Mouse (Mus musculus): ENCODE results near the gene Dnmt1. TPM values are rescaled to one million over a fixed set of nuclear protein-coding genes. Genes with fewer than 3 reads are reported as not detected.

Gene Dnmt1
- polyA plus RNA-seq, 1 experiment from 2014 or later, result 63.1 TPM

GRCm38 (mm10) chr9:20979769-20980168 lies 20.1 kb upstream of the Dnmt1 start:
- WGBS, result 86% methylated on average over 7 of the region's 7 CpGs
- H3K4me1 ChIP-seq (ENCODE audit: control insufficient read depth, insufficient read depth, low read length), result peaks cover 17% of the 10 kb centered on the region
- no peak for ATAC-seq (replicated peaks; ENCODE audit: extremely low read depth, insufficient read depth, low FRiP score)

GRCm38 (mm10) chr9:20979181-20979580 lies 19.5 kb upstream of the Dnmt1 start:
- H3K4me2 ChIP-seq (ENCODE audit: low read depth, low read length), result no peak overlapping the region
- H3K9me3 ChIP-seq (replicated peaks; ENCODE audit: control insufficient read depth, low read length), result no peaks in the 10 kb centered on the region
- H3K36me3 ChIP-seq (ENCODE audit: control insufficient read depth, insufficient read depth), result no peaks in the 10 kb centered on the region
- H3K27ac ChIP-seq (ENCODE audit: low read length), result peak overlapping the region; percentile 64
- peaks cover 22% of the 10 kb centered on the region for H3K4me1 ChIP-seq (ENCODE audit: control insufficient read depth, insufficient read depth, low read length)
- no peak for ATAC-seq (replicated peaks; ENCODE audit: extremely low read depth, insufficient read depth, low FRiP score)
- H3K27me3 ChIP-seq (ENCODE audit: control insufficient read depth, insufficient read depth, low read length), result no peaks in the 10 kb centered on the region
- H3K4me3 ChIP-seq (ENCODE audit: low read length), result no peak overlapping the region
- no peak overlapping the region for H3K9ac ChIP-seq (ENCODE audit: low read length)
- WGBS, result 53% methylated on average over 5 of the region's 5 CpGs

More at GRCm38 (mm10) chr9:20979769-20980168, 20.1 kb upstream of the Dnmt1 start:
- Histone ChIP-seq H3K4me3 (ENCODE audit: low read length) (no peak overlapping the region), H3K27me3 (ENCODE audit: control insufficient read depth, insufficient read depth, low read length) (no peaks in the 10 kb centered on the region), H3K9me3 (replicated peaks; ENCODE audit: control insufficient read depth, low read length) (no peaks in the 10 kb centered on the region), H3K4me2 (ENCODE audit: low read depth, low read length) (no peak overlapping the region), H3K36me3 (ENCODE audit: control insufficient read depth, insufficient read depth) (no peaks in the 10 kb centered on the region), H3K27ac (ENCODE audit: low read length) (no peak overlapping the region), H3K9ac (ENCODE audit: low read length) (no peak overlapping the region)

GRCm38 (mm10) chr9:20978409-20979095 lies 18.9 kb upstream of the Dnmt1 start:
- Histone ChIP-seq H3K4me3 (ENCODE audit: low read length) (no peak overlapping the region), H3K27me3 (ENCODE audit: control insufficient read depth, insufficient read depth, low read length) (no peaks in the 10 kb centered on the region), H3K36me3 (ENCODE audit: control insufficient read depth, insufficient read depth) (no peaks in the 10 kb centered on the region), H3K4me1 (ENCODE audit: control insufficient read depth, insufficient read depth, low read length) (peaks cover 27% of the 10 kb centered on the region), H3K9ac (ENCODE audit: low read length) (no peak overlapping the region), H3K9me3 (replicated peaks; ENCODE audit: control insufficient read depth, low read length) (no peaks in the 10 kb centered on the region), H3K27ac (ENCODE audit: low read length) (peak overlapping the region; percentile 64), H3K4me2 (ENCODE audit: low read depth, low read length) (no peak overlapping the region)
- no peak for ATAC-seq (replicated peaks; ENCODE audit: extremely low read depth, insufficient read depth, low FRiP score)
- WGBS, result 59% methylated on average over 10 of the region's 10 CpGs

DNA sequence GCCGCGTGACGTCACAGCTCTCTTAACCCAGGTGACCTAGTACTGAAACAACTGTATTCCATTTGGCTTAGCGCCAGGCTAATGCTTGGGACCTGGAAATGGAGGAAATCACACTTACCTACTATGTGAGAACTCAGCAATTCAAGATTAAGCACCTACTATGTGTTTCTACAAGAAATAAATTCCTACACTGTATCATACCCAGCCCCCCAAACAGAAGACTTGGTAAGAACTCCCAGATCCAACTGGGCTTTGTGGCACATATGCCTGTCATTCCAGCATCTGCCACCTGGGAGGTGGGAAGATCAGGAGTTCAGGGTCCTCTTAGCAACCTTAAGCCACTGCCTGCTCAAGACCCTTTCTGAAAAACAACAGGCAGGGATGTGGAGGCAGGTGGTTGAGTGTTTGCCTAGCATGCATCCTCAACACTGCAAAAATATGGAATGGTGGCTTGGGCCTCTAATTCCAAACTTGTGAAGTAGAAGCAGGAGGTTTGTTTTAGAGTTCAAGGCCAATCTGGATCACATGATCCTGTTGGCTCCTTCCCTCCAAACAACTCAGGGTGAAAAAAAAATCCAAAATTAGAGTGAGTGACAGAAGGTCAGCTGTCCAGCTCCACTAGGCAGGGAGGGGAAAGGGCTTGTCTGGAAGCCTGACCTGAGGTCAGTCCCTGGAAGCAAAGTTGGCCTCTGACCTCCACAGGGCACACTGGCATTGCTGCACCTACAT lies 17.4 kb upstream of the Dnmt1 start:
- peaks cover 40% of the 10 kb centered on the region for H3K4me1 ChIP-seq (ENCODE audit: control insufficient read depth, insufficient read depth, low read length)
- ATAC-seq (replicated peaks; ENCODE audit: extremely low read depth, insufficient read depth, low FRiP score), result no peak

GRCm38 (mm10) chr9:20976216-20976960 lies 16.7 kb upstream of the Dnmt1 start, which contains the start of gene S1pr2:
S1pr2 (minus strand) TSS chr9:20976781.
- ATAC-seq (replicated peaks; ENCODE audit: extremely low read depth, insufficient read depth, low FRiP score), result peak; percentile 61
- Histone ChIP-seq H3K9ac (ENCODE audit: low read length) (peak within 1 kb of the TSS; percentile 93), H3K27me3 (ENCODE audit: control insufficient read depth, insufficient read depth, low read length) (no peaks in the 10 kb centered on the region), H3K9me3 (replicated peaks; ENCODE audit: control insufficient read depth, low read length) (no peaks in the 10 kb centered on the region), H3K4me2 (ENCODE audit: low read depth, low read length) (peak within 1 kb of the TSS; percentile 88), H3K4me3 (ENCODE audit: low read length) (peak within 1 kb of the TSS; percentile 94), H3K36me3 (ENCODE audit: control insufficient read depth, insufficient read depth) (no peaks in the 10 kb centered on the region), H3K4me1 (ENCODE audit: control insufficient read depth, insufficient read depth, low read length) (peaks cover 42% of the 10 kb centered on the region), H3K27ac (ENCODE audit: low read length) (peak within 1 kb of the TSS; percentile 95)
- WGBS, result under 1% methylated on average over 45 of the region's 47 CpGs

More for the DNA sequence above, 17.4 kb upstream of the Dnmt1 start:
- peak overlapping the region; percentile 94 for H3K4me3 ChIP-seq (ENCODE audit: low read length)
- no peaks in the 10 kb centered on the region for H3K9me3 ChIP-seq (replicated peaks; ENCODE audit: control insufficient read depth, low read length)
- no peaks in the 10 kb centered on the region for H3K36me3 ChIP-seq (ENCODE audit: control insufficient read depth, insufficient read depth)
- WGBS, result 1% methylated on average over 4 of the region's 4 CpGs
- peak overlapping the region; percentile 88 for H3K4me2 ChIP-seq (ENCODE audit: low read depth, low read length)
- H3K27ac ChIP-seq (ENCODE audit: low read length), result peak overlapping the region; percentile 95
- peak overlapping the region; percentile 93 for H3K9ac ChIP-seq (ENCODE audit: low read length)
- no peaks in the 10 kb centered on the region for H3K27me3 ChIP-seq (ENCODE audit: control insufficient read depth, insufficient read depth, low read length)

GRCm38 (mm10) chr9:20975431-20976215 lies 15.9 kb upstream of the Dnmt1 start:
- H3K27me3 ChIP-seq (ENCODE audit: control insufficient read depth, insufficient read depth, low read length), result no peaks in the 10 kb centered on the region
- ATAC-seq (replicated peaks; ENCODE audit: extremely low read depth, insufficient read depth, low FRiP score), result peak; percentile 74
- H3K27ac ChIP-seq (ENCODE audit: low read length), result peak overlapping the region; percentile 95
- H3K9me3 ChIP-seq (replicated peaks; ENCODE audit: control insufficient read depth, low read length), result no peaks in the 10 kb centered on the region
- peak overlapping the region; percentile 88 for H3K4me2 ChIP-seq (ENCODE audit: low read depth, low read length)
- H3K36me3 ChIP-seq (ENCODE audit: control insufficient read depth, insufficient read depth), result no peaks in the 10 kb centered on the region
- under 1% methylated on average over 45 of the region's 45 CpGs for WGBS
- peaks cover 42% of the 10 kb centered on the region for H3K4me1 ChIP-seq (ENCODE audit: control insufficient read depth, insufficient read depth, low read length)
- peak overlapping the region; percentile 93 for H3K9ac ChIP-seq (ENCODE audit: low read length)
- H3K4me3 ChIP-seq (ENCODE audit: low read length), result peak overlapping the region; percentile 94

- peaks cover 2% of the 10 kb centered on the region; the same call in 1 of the 2 replicates for H3K36me3 ChIP-seq (ENCODE audit: control insufficient read depth, insufficient read depth)
- H3K27me3 ChIP-seq (ENCODE audit: control insufficient read depth, insufficient read depth, low read length), result no peaks in the 10 kb centered on the region
- H3K27ac ChIP-seq (ENCODE audit: low read length), result peak overlapping the region; percentile 28; the same call in 1 of the 2 replicates
- ATAC-seq (replicated peaks; ENCODE audit: extremely low read depth, insufficient read depth, low FRiP score), result no peak
- peak overlapping the region; percentile 45 for H3K4me2 ChIP-seq (ENCODE audit: low read depth, low read length)
- peaks cover 40% of the 10 kb centered on the region for H3K4me1 ChIP-seq (ENCODE audit: control insufficient read depth, insufficient read depth, low read length)
- 51% methylated on average over 5 of the region's 6 CpGs for WGBS
- peak overlapping the region; percentile 21 for H3K4me3 ChIP-seq (ENCODE audit: low read length)
- H3K9me3 ChIP-seq (replicated peaks; ENCODE audit: control insufficient read depth, low read length), result no peaks in the 10 kb centered on the region
- 0 out of 2 replicates have a peak overlapping the region, but pooled peaks have one; percentile 16 for H3K9ac ChIP-seq (ENCODE audit: low read length)
These were observed 14.0 kb upstream of the Dnmt1 start for GRCm38 (mm10) chr9:20973682-20974075.

- ATAC-seq (replicated peaks; ENCODE audit: extremely low read depth, insufficient read depth, low FRiP score), result no peak
- Histone ChIP-seq H3K27me3 (ENCODE audit: control insufficient read depth, insufficient read depth, low read length) (no peaks in the 10 kb centered on the region), H3K4me1 (ENCODE audit: control insufficient read depth, insufficient read depth, low read length) (peaks cover 35% of the 10 kb centered on the region), H3K9me3 (replicated peaks; ENCODE audit: control insufficient read depth, low read length) (no peaks in the 10 kb centered on the region), H3K27ac (ENCODE audit: low read length) (peak overlapping the region; percentile 73; the same call in 1 of the 2 replicates), H3K36me3 (ENCODE audit: control insufficient read depth, insufficient read depth) (peaks cover 8% of the 10 kb centered on the region), H3K4me2 (ENCODE audit: low read depth, low read length) (peak overlapping the region; percentile 50), H3K9ac (ENCODE audit: low read length) (peak overlapping the region; percentile 57), H3K4me3 (ENCODE audit: low read length) (peak overlapping the region; percentile 21)
- WGBS, result 88% methylated on average over 4 of the region's 4 CpGs
These were observed 13.5 kb upstream of the Dnmt1 start for GRCm38 (mm10) chr9:20973001-20973681.

Measured in heart, embryonic 16.5 days (tissue).